Mouse (Mus musculus) embryonic facial prominence, embryonic 10.5 days (tissue): Measurements from ENCODE around the gene Spaca4. TPM values are rescaled to one million over a fixed set of nuclear protein-coding genes. Genes with fewer than 3 reads are reported as not detected.

Experiments
- DNase-seq: peaks from one replicate; pipeline ENCODE4 v3.0.0-alpha.2; 2017; ENCODE audit warnings: low spot score
- H3K27ac ChIP-seq: fragments of 300-500 bp; sonication (generic); replicated peaks from 2 replicates; pipeline ENCODE4 v1.5.1; 2016; ENCODE audit warnings: mild to moderate bottlenecking
- H3K27me3 ChIP-seq: fragments of 300-500 bp; sonication (generic); replicated peaks from 2 replicates; pipeline ENCODE4 v1.6.1; 2016; ENCODE audit warnings: low read depth, mild to moderate bottlenecking; ENCODE audit not compliant: poor library complexity, severe bottlenecking
- H3K36me3 ChIP-seq: fragments of 300-500 bp; sonication (generic); replicated peaks from 2 replicates; pipeline ENCODE4 v1.6.1; 2016; ENCODE audit warnings: mild to moderate bottlenecking, moderate library complexity
- H3K4me1 ChIP-seq: fragments of 300-500 bp; sonication (generic); 2 replicates; pipeline ENCODE4 v1.6.1; 2016
- H3K4me3 ChIP-seq: fragments of 300-500 bp; sonication (generic); 2 replicates; pipeline ENCODE4 v1.5.1; 2016; ENCODE audit warnings: mild to moderate bottlenecking, moderate library complexity
- H3K9me3 ChIP-seq: fragments of 300-500 bp; sonication (generic); 2 replicates; pipeline ENCODE4 v1.6.1; 2016; ENCODE audit warnings: mild to moderate bottlenecking
- WGBS: fragments of 180-500 bp; shearing (Covaris S2); methylation state at CpG from one replicate; pipeline ENCODE4 v1.1.7; 2016; 5-methylcytosine and 5-hydroxymethylcytosine counted together
- polyA plus RNA-seq: library from polyadenylated mRNA; unstranded; fragments of >200 nt; fragmentation: Nextera tagmentation; extraction: Ambion mirVana; gene quantifications from 2 replicates; pipeline ENCODE4 v1.2.1, GENCODE M21; 2016

Spaca4 gene
- polyA plus RNA-seq = 0.22 TPM in 1 of 2 replicates, not detected in the other

DNA sequence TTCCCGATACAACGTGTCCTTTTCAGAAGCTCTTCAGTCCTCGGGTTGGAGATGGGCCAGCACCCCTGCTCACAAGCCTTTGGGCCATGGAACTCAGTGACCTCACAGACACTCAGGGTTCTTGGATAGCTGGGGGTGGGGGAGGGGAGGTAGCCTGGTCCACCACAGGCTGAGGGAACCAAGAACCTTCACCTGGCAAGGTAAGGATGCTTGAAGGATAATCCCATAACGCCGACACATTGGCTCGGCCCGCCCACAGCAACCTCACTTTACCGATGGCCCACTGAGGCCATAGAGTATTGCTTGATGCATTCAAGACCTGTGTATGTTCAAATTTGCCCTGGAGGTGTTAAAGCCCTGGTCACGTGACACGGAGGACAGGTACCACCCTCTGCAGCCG, at the start of gene Spaca4:
Gene Spaca4 (minus strand): TSS at position 101 of the 400 bp plus-strand sequence.
- no peak for DNase-seq
- H3K9me3 ChIP-seq = no peaks in the 10 kb centered on the region
- peaks cover 94% of the 10 kb centered on the region for H3K36me3 ChIP-seq
- H3K4me1 ChIP-seq = peaks cover 19% of the 10 kb centered on the region
- peak within 1 kb of the TSS; percentile 13; the same call in 1 of the 2 replicates for H3K4me3 ChIP-seq
- H3K27ac ChIP-seq = no peak within 1 kb of the TSS
- H3K27me3 ChIP-seq = no peaks in the 10 kb centered on the region
- WGBS = 92% methylated on average over 11 of the region's 11 CpGs

DNA sequence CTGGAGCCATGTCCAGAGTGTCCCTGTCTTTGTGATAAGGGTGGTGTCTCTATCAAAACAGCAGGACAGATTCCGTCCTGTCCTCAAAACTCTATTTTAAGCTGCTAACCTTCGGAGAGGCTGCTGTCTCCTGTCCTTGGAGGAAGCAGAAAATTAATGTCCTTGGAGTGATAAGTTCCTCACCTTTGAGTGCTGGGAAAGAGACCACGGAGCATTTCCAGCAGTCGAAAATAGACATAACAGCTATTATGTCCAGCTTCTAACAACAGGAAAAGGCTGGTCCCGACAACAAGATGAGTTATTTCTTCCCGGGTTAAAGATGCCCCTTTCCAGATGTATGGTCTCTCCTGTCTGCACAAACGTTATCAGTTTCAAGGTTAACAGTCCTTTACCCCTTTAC, 49.6 kb upstream of the Spaca4 start:
- no peaks in the 10 kb centered on the region for H3K36me3 ChIP-seq
- H3K4me1 ChIP-seq = peaks cover 9% of the 10 kb centered on the region
- no peaks in the 10 kb centered on the region for H3K9me3 ChIP-seq
- no peak for DNase-seq
- H3K4me3 ChIP-seq = no peak overlapping the region
- WGBS = 81% methylated on average over 7 of the region's 7 CpGs
- H3K27me3 ChIP-seq = peaks cover 14% of the 10 kb centered on the region
- no peak overlapping the region for H3K27ac ChIP-seq

DNA sequence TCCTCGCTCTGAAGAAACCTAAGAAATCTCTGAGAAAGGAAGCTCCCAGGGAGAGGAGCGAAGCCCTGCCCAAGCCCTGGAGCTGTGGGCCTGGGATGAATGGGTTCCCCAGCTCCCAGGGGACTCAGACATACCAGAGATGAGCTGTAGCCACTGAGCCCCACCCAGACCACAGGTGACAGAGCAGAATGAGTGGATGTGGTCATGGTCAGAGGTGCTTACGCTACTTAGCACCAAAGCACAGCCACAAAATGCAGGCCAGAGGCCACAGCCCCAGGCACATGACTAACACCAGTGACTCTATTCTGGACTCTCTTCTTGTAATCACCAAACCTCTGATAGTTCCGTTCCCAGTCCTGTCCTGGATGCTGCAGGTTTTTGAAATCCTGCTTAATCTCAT, 45.5 kb upstream of the Spaca4 start:
- no peak overlapping the region for H3K4me3 ChIP-seq
- no peaks in the 10 kb centered on the region for H3K27me3 ChIP-seq
- H3K9me3 ChIP-seq = no peaks in the 10 kb centered on the region
- WGBS = 67% methylated on average over 4 of the region's 4 CpGs
- H3K4me1 ChIP-seq = peaks cover 4% of the 10 kb centered on the region
- H3K36me3 ChIP-seq = no peaks in the 10 kb centered on the region
- DNase-seq = no peak
- H3K27ac ChIP-seq = no peak overlapping the region

DNA sequence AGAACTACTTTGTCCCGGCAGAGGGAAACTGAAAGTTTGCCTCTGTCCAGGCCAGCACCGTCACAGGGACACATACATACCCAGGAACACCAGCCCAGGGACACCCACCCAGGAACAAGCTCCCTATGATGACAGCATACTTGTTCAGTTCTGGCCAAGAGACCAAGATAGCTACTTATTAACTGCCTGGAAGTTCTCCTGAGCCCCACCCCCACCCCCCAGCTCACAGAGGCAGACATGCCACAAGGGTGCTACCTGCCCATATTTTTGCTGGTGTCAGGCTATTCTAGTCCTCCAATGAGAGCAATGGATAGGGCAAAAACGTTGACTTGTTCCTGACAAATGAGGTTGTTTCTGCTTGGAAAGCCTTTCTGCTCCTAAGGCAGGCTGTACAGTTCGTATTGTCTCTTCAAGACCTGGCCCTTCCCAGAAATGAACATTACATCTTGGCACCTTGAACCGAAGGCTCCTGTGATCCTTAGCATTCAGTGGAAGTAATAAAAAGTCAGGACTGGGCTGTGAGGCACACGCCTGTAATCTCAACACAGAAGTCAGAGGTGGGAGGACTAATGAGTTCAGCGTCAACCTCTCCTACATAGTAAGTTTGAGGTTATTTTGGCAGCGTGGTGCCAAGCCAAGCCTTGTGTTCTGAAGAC, 44.9 kb upstream of the Spaca4 start:
- 72% methylated on average over 8 of the region's 8 CpGs for WGBS

DNA sequence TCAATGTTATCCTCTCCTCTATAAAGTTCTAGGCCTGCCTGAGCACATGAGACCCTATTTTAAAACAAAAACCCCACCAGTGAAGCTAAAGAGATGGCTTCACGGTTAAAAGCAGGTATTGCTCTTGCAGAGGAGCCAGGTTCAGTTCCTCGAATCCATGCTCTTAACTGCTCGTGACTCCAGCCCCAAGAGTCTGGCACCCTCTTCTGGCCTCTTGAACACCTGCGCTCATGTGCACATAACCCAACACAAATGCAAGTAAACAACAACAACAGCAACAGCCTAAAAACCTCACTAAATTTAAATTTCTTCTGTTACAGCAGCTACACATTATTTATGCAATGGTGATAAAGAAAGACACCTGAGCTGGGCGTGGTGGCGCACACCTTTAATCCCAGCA, 41.9 kb upstream of the Spaca4 start:
- H3K27ac ChIP-seq = no peak overlapping the region
- H3K4me3 ChIP-seq = no peak overlapping the region
- no peaks in the 10 kb centered on the region for H3K36me3 ChIP-seq
- 93% methylated on average over 6 of the region's 6 CpGs for WGBS
- H3K27me3 ChIP-seq = no peaks in the 10 kb centered on the region
- no peaks in the 10 kb centered on the region for H3K9me3 ChIP-seq
- peaks cover 11% of the 10 kb centered on the region for H3K4me1 ChIP-seq
- no peak for DNase-seq

More for the DNA sequence above, 44.9 kb upstream of the Spaca4 start:
- DNase-seq = no peak
- Histone ChIP-seq H3K36me3 (no peaks in the 10 kb centered on the region), H3K27me3 (no peaks in the 10 kb centered on the region), H3K4me1 (peaks cover 9% of the 10 kb centered on the region), H3K4me3 (no peak overlapping the region), H3K9me3 (no peaks in the 10 kb centered on the region), H3K27ac (no peak overlapping the region)

DNA sequence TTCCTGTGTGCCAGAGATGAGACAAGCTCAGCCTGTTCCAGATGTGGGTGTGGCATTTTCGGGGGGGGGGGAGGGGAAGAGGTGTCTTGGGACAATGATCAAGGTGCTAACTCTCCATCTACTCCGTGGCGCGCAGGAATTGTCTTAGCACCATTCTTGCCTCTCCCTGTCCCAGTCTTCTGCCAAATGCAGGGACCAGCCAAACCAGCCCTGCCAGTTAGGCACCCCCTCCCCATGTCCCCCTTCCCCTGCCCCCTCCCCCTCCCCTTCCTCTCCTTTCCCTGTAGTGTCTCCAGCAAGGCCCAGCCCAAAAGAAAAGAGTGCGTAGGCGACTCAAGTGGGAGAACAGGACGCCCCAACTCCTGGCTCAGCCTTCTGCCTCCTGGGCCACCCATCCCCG, 41.2 kb upstream of the Spaca4 start:
- Histone ChIP-seq H3K36me3 (no peaks in the 10 kb centered on the region), H3K4me1 (peaks cover 11% of the 10 kb centered on the region), H3K27me3 (no peaks in the 10 kb centered on the region), H3K4me3 (no peak overlapping the region), H3K9me3 (no peaks in the 10 kb centered on the region), H3K27ac (no peak overlapping the region)
- 44% methylated on average over 8 of the region's 8 CpGs for WGBS
- peak; percentile 57 for DNase-seq

DNA sequence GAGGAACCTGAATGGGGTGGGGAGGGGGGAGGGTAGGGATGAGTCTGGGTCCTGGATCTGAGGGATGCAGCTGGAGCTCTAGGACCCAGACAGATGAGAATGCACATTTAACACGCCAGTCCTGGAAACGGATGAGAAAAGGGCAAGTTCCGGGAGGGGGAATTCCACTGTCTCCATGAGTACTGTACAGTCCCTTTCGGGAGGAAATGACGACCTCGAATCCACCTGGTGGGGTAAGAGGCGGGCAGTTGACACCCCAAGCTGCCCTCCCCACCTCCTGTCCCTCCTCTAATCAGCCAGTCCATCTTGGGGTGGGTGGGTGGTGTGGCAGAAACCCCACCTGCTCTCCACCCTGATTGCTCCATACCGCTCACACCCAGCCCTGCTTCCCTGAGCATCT, 40.4 kb upstream of the Spaca4 start:
- Histone ChIP-seq H3K27me3 (peaks cover 2% of the 10 kb centered on the region), H3K9me3 (no peaks in the 10 kb centered on the region), H3K36me3 (no peaks in the 10 kb centered on the region), H3K4me1 (peaks cover 11% of the 10 kb centered on the region), H3K27ac (no peak overlapping the region), H3K4me3 (no peak overlapping the region)
- DNase-seq = no peak
- WGBS = 61% methylated on average over 8 of the region's 8 CpGs

DNA sequence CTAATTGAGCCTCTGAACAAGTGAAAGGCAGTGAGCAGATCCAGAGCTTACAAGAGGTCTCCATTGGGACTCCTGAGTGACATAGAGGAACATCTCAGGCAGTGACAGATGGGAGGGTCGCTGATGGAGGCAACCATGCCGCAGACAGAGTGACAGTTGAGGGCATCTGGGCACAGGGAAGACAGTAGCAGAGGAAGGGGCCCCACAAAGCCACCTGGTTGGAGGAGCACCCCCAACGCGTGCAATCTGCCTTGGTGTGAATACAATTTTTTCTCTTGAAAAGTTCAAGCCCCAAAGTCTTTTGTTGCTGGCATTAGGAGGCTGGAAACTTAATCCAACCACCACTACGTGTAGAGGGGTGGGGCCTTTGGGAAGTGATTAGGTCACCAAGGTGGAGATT, 34.5 kb upstream of the Spaca4 start:
- peaks cover 40% of the 10 kb centered on the region for H3K27me3 ChIP-seq
- 71% methylated on average over 5 of the region's 5 CpGs for WGBS
- no peak for DNase-seq
- H3K27ac ChIP-seq = no peak overlapping the region
- H3K4me1 ChIP-seq = peaks cover 11% of the 10 kb centered on the region
- H3K36me3 ChIP-seq = no peaks in the 10 kb centered on the region
- no peaks in the 10 kb centered on the region for H3K9me3 ChIP-seq
- H3K4me3 ChIP-seq = no peak overlapping the region

DNA sequence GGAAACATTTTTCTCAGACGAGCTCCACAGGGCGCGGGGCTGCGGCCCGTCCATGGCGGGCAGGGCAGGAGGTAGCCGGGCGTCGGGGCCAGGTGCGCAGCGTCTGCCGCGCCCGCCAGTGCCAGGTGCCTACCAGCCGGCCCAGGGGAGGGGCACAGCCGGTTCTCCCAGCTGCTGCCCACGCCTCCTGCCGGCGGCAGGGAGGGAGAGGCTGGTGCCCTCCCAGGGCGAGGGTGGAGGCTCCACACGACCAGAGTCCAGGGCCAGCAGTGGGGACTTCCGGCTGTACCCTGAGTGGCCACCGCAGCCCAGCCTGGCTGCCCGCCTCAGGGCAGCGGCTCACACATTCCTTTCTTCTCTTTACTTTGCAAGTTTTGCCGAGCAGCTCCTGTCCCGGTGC, 33.8 kb upstream of the Spaca4 start:
- peaks cover 40% of the 10 kb centered on the region for H3K27me3 ChIP-seq
- no peaks in the 10 kb centered on the region for H3K36me3 ChIP-seq
- H3K4me3 ChIP-seq = peak overlapping the region; percentile 53
- H3K27ac ChIP-seq = peak overlapping the region; percentile 51; the same call in 1 of the 2 replicates
- H3K9me3 ChIP-seq = no peaks in the 10 kb centered on the region
- H3K4me1 ChIP-seq = peaks cover 11% of the 10 kb centered on the region
- DNase-seq = peak; percentile 45
- 3% methylated on average over 27 of the region's 27 CpGs for WGBS

DNA sequence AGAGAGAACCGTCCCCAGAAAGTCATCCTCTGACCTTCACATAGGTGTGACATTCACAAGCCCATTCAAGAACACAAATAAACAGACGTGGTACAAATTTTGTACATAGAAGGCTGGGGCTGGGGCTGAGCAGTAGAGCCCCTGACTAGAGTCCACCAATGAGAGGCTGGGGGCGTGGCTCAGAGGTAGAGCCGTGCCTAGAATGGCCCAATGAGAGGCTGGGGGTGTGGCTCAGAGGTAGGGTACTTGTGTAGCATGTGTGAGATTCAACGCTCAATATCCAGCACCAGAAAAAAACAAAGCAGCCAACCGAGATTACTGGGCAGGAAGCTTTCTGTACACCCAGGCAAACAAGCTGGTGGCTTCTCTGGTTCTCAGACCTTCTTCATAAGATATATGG, 30.1 kb upstream of the Spaca4 start:
- H3K36me3 ChIP-seq = no peaks in the 10 kb centered on the region
- no peak overlapping the region for H3K27ac ChIP-seq
- DNase-seq = no peak
- H3K4me3 ChIP-seq = no peak overlapping the region
- H3K9me3 ChIP-seq = no peaks in the 10 kb centered on the region
- peaks cover 11% of the 10 kb centered on the region for H3K4me1 ChIP-seq
- 56% methylated on average over 6 of the region's 6 CpGs for WGBS
- H3K27me3 ChIP-seq = peaks cover 35% of the 10 kb centered on the region

DNA sequence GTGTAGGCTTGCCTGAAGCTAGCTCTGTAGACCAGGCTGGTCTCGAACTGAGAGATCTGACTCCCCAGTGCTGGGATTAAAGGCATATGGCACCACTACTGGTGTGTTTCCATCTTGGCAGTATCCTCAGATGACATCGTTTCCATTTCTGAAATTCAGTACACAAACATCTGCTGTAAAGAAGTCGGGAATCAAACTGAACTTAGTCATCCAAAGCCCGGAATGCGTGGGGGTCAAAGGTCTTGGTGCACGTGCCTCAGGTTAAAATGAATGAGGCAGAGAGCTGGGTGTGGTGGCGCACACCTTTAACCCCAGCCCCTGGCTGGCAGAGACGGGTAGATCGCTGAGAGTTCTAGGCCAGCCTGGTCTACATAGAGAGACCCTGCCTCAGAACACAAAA, 24.5 kb upstream of the Spaca4 start:
- H3K4me1 ChIP-seq = peaks cover 13% of the 10 kb centered on the region
- H3K9me3 ChIP-seq = 0 out of 2 replicates have a peak, but pooled peaks cover 4% of the 10 kb centered on the region
- no peaks in the 10 kb centered on the region for H3K27me3 ChIP-seq
- no peak overlapping the region for H3K27ac ChIP-seq
- no peak for DNase-seq
- H3K36me3 ChIP-seq = no peaks in the 10 kb centered on the region
- H3K4me3 ChIP-seq = no peak overlapping the region
- 73% methylated on average over 9 of the region's 9 CpGs for WGBS

DNA sequence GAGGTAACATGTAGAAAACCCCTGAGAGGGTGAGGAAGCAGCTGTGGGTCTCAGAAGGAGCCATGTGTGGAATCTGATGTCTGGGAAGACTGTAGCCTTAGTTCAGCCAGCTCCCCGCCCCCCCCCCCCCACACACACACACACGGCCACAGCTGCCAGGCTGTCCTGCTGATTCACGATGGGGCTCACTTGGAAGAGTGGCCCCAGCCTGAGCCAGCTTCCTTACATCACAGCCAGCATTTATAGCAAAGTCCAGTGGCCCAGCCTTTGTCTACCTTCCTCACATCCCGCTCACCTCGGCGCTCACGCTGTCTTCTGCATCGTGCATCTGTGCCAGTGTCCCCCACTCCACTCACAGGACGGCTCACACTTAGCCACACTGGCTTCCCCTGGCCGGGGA, 23.8 kb upstream of the Spaca4 start:
- WGBS = 48% methylated on average over 10 of the region's 10 CpGs
- Histone ChIP-seq H3K36me3 (no peaks in the 10 kb centered on the region), H3K4me3 (no peak overlapping the region), H3K4me1 (peaks cover 13% of the 10 kb centered on the region), H3K27me3 (no peaks in the 10 kb centered on the region), H3K9me3 (0 out of 2 replicates have a peak, but pooled peaks cover 4% of the 10 kb centered on the region), H3K27ac (peak overlapping the region; percentile 30; the same call in 1 of the 2 replicates)
- no peak for DNase-seq

DNA sequence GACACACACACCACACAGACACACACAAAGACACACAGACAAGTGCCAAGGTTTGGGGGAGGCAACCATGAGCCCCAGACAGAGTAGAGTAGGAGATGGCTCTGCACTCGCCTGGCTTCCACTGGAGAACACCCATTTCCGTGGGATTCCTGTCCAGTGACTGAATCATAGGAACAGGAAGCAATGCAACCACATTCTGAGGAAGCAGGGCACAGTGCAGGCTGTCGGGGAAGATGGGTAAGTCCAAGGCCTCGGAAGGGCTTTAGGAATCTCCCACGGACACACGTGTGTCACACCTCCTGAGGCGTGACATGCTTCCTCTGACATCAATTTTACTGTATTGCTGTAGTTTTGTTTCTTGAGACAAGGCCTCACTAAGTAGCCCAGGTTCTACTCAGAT, 22.5 kb upstream of the Spaca4 start:
- H3K4me1 ChIP-seq = peaks cover 13% of the 10 kb centered on the region
- 84% methylated on average over 7 of the region's 7 CpGs for WGBS
- 0 out of 2 replicates have a peak, but pooled peaks cover 4% of the 10 kb centered on the region for H3K9me3 ChIP-seq
- no peak overlapping the region for H3K27ac ChIP-seq
- no peaks in the 10 kb centered on the region for H3K36me3 ChIP-seq
- no peak overlapping the region for H3K4me3 ChIP-seq
- no peaks in the 10 kb centered on the region for H3K27me3 ChIP-seq
- no peak for DNase-seq
